Comparison of ENCODE assay signal across 8 mouse cellular contexts in the genomic region with DNA sequence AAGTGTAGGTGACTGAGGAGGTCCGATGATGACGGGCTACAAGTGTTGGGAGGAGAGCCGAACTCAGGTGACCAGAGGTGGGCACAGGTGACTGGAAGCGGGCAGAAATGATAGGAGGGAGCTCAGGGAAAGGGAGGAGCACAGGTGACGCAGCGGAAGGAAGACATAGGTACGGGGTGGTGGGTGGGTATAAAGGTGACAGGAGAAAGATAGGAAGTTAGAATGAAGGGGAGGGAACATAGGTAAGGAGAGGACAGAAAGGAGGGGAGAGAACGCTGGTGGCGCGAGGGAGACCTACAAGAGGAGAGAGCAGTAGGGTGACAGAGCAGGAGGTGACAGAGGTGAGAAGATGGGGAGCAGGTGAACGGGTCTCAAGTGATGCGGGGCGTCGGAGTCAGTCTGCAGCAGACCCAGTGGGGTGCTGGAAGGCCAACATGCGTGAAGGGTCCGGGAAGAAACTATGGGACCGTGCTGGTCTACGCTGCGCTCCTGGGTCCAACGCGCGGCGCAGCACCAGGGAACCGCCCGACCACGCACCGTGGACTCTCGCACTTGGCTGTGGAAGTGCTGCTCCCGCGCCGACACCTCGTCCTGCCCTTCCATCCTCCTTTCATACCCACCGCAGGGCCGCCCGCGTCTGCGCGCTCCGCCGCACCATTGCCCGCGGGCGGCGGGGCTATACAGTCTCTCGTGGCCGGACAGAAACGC. TPM values are rescaled to one million over a fixed set of nuclear protein-coding genes. Genes with fewer than 3 reads are reported as not detected.
A peak's percentile ranks its signal among the peaks of the same experiment; 100 is the strongest.
DNase-seq lines count a peak whose midpoint lies in the region; ATAC-seq lines count a peak whose summit lies in the region.

No protein-coding gene starts in this region.

- H3K27me3 ChIP-seq in embryonic facial prominence, embryonic 11.5 days (ENCODE audit: control insufficient read depth, insufficient read depth, low read length), result no peaks in the 10 kb centered on the region
- H3K27me3 ChIP-seq in hindbrain, embryonic 16.5 days (replicated peaks; ENCODE audit: control insufficient read depth, insufficient read depth, low read length), result no peaks in the 10 kb centered on the region

- H3K4me3 ChIP-seq in embryonic facial prominence, embryonic 11.5 days (ENCODE audit: low read depth, low read length), result peak overlapping the region; percentile 69
- peak overlapping the region; percentile 93 for H3K4me3 ChIP-seq in hindbrain, embryonic 16.5 days (ENCODE audit: low read length)

- no peaks in the 10 kb centered on the region for H3K9me3 ChIP-seq in embryonic facial prominence, embryonic 11.5 days (replicated peaks; ENCODE audit: control insufficient read depth, low read length)
- no peaks in the 10 kb centered on the region for H3K9me3 ChIP-seq in hindbrain, embryonic 16.5 days (ENCODE audit: control insufficient read depth, low read length)

- H3K4me1 ChIP-seq in embryonic facial prominence, embryonic 11.5 days (ENCODE audit: control insufficient read depth, insufficient read depth, low read length), result no peaks in the 10 kb centered on the region; the same call in 1 of the 2 replicates
- H3K4me1 ChIP-seq in hindbrain, embryonic 16.5 days (ENCODE audit: control insufficient read depth, insufficient read depth, low read depth, low read length), result peaks cover 13% of the 10 kb centered on the region

- H3K27ac ChIP-seq in embryonic facial prominence, embryonic 11.5 days (replicated peaks; ENCODE audit: low read depth, low read length), result no peak overlapping the region
- peak overlapping the region; percentile 83 for H3K27ac ChIP-seq in hindbrain, embryonic 16.5 days (ENCODE audit: low read depth, low read length)

- no peaks in the 10 kb centered on the region for H3K36me3 ChIP-seq in embryonic facial prominence, embryonic 11.5 days (replicated peaks; ENCODE audit: control insufficient read depth, insufficient read depth, low read depth, low read length)
- no peaks in the 10 kb centered on the region for H3K36me3 ChIP-seq in hindbrain, embryonic 16.5 days (ENCODE audit: control insufficient read depth, insufficient read depth, low read length)

- 1% methylated on average over 45 of the region's 47 CpGs for WGBS in embryonic facial prominence, embryonic 11.5 days
- WGBS in hindbrain, embryonic 16.5 days, result under 1% methylated on average over 37 of the region's 47 CpGs

- peak; percentile 80 for ATAC-seq in embryonic facial prominence, embryonic 11.5 days (replicated peaks; ENCODE audit: insufficient number of reproducible peaks, low FRiP score, low TSS enrichment, low read depth)
- peak; percentile 87 for ATAC-seq in hindbrain, embryonic 16.5 days
- ATAC-seq in megakaryocyte-erythroid progenitor cell, adult 5-6 weeks (replicated peaks; ENCODE audit: low FRiP score, low TSS enrichment, poor library complexity, severe bottlenecking), result peak; percentile 51

- DNase-seq in right cerebral cortex, adult 18-20 months, result peak; percentile 40
- no peak for DNase-seq in right cerebral cortex, postnatal 4 days
- DNase-seq in embryonic facial prominence, embryonic 11.5 days (ENCODE audit: low spot score), result no peak
- peak; percentile 6 for DNase-seq in left cerebral cortex, postnatal 4 days
- DNase-seq in testis, postnatal 14 days (ENCODE audit: low spot score), result peak; percentile 26
- no peak for DNase-seq in ovary, adult 18-20 months (ENCODE audit: low spot score)

- H3K9ac ChIP-seq in embryonic facial prominence, embryonic 11.5 days (replicated peaks; ENCODE audit: low read length), result peak overlapping the region; percentile 79
- peak overlapping the region; percentile 95 for H3K9ac ChIP-seq in hindbrain, embryonic 16.5 days (ENCODE audit: low read depth, low read length)

- H3K4me2 ChIP-seq in embryonic facial prominence, embryonic 11.5 days (ENCODE audit: low read depth, low read length), result peak overlapping the region; percentile 87
- H3K4me2 ChIP-seq in hindbrain, embryonic 16.5 days (ENCODE audit: low read length), result peak overlapping the region; percentile 95

- intact Hi-C loops in left cerebral cortex, postnatal 4 days (cut with DNase I), result no loop called here

RNA-seq across cellular contexts. Expression of a gene that starts 0.4 kb away (rescaled TPM):
- polyA plus RNA-seq in embryonic facial prominence, embryonic 11.5 days (2014; fragmentation: Nextera tagmentation; extraction: Ambion mirVana), result 10.8 and 11.0 TPM in 2 replicates
- 38.0 and 42.8 TPM in 2 replicates for polyA plus RNA-seq in hindbrain, embryonic 16.5 days (2015; fragmentation: Nextera tagmentation; extraction: Ambion mirVana)
- 10 to 100 TPM; 38.6 to 41.3 TPM for total RNA-seq in left cerebral cortex, postnatal 4 days (2021)
- 1.4 and 1.7 TPM in 2 replicates for total RNA-seq in megakaryocyte-erythroid progenitor cell, adult 5-6 weeks (2014; fragmentation: Nextera tagmentation)
- total RNA-seq in megakaryocyte-erythroid progenitor cell, adult 5-6 weeks (2017), result 6.2 and 10.0 TPM in 2 replicates

RNA-seq across cellular contexts. Expression of a gene that starts 56.7 kb away (rescaled TPM):
- polyA plus RNA-seq in embryonic facial prominence, embryonic 11.5 days (2014; fragmentation: Nextera tagmentation; extraction: Ambion mirVana), result 24.2 and 25.3 TPM in 2 replicates
- polyA plus RNA-seq in hindbrain, embryonic 16.5 days (2015; fragmentation: Nextera tagmentation; extraction: Ambion mirVana), result 18.2 and 18.9 TPM in 2 replicates
- total RNA-seq in left cerebral cortex, postnatal 4 days (2021), result 10 to 100 TPM; 21.9 to 22.4 TPM
- 17.5 and 19.8 TPM in 2 replicates for total RNA-seq in megakaryocyte-erythroid progenitor cell, adult 5-6 weeks (2014; fragmentation: Nextera tagmentation)
- 23.2 and 38.0 TPM in 2 replicates for total RNA-seq in megakaryocyte-erythroid progenitor cell, adult 5-6 weeks (2017)

Comparison
In these comparisons a context has a peak if more than half of its experiments do, and no peak if none do; other contexts are left out.
1. DNase-seq: peak in right cerebral cortex, adult 18-20 months (single experiment), left cerebral cortex, postnatal 4 days (single experiment) and testis, postnatal 14 days (single experiment); none in right cerebral cortex, postnatal 4 days (single experiment), embryonic facial prominence, embryonic 11.5 days (single experiment) and ovary, adult 18-20 months (single experiment).
2. Peak in every context shown above with its lines, with median percentiles within 50 percentile points of each other: ATAC-seq.